Mouse (Mus musculus): ENCODE data around the gene Ssbp4. TPM values are rescaled to one million over a fixed set of nuclear protein-coding genes. Genes with fewer than 3 reads are reported as not detected.

Ssbp4 gene
- total and polyA plus RNA-seq, 3 experiments: 84.9 to 212 TPM; not detected in 1

GRCm38 (mm10) chr8:70584606-70585257, 23.9 kb downstream of the Ssbp4 start:
- Histone ChIP-seq H3K4me1 (ENCODE audit: control insufficient read depth in 1 of 2, insufficient read depth in 2 of 2, low read length in 2 of 2) (peaks cover 5 to 9% of the 10 kb centered on the region in 2 experiments; a peak in 2 of 4 replicates), H3K79me2 (ENCODE audit: control insufficient read depth, insufficient read depth, low read length, poor library complexity) (no peaks in the 10 kb centered on the region), H3K9ac (ENCODE audit: control insufficient read depth, low read depth, low read length, poor library complexity, severe bottlenecking) (no peak overlapping the region), H3K27ac (ENCODE audit: control insufficient read depth, low read depth, low read length) (no peak overlapping the region), H3K9me3 (replicated peaks; ENCODE audit: insufficient read depth, low read length) (no peaks in the 10 kb centered on the region), H3K4me3 (ENCODE audit: control insufficient read depth in 1 of 2, insufficient read depth in 1 of 2, low read depth in 2 of 2, low read length in 2 of 2) (no peak overlapping the region), H3K27me3 (ENCODE audit: control insufficient read depth in 1 of 2, insufficient read depth in 2 of 2, low read length in 2 of 2) (no peaks in the 10 kb centered on the region), H3K36me3 (ENCODE audit: control insufficient read depth in 1 of 2, insufficient read depth in 2 of 2, low read length in 2 of 2) (peaks cover 2 to 12% of the 10 kb centered on the region in 2 experiments; a peak in 3 of 4 replicates)
- TF ChIP-seq GABPA (IDR thresholded peaks at IDR 0.05; ENCODE audit: low read depth, low read length): no peak
- DNase-seq (ENCODE audit: low read depth, low spot score): no peak

- TF ChIP-seq JUND (IDR thresholded peaks at IDR 0.05; ENCODE audit: low read depth, low read length) (no peak), MAFK (IDR thresholded peaks at IDR 0.05; ENCODE audit: borderline replicate concordance, low read depth, low read length) (no peak), POLR2A (IDR thresholded peaks at IDR 0.05; ENCODE audit: control insufficient read depth in 1 of 2, insufficient read depth in 1 of 2, low read depth in 1 of 2, low read length in 2 of 2, poor library complexity in 1 of 2) (no peak), CTCF (IDR thresholded peaks at IDR 0.05 in 2 of 3, conservative IDR thresholded peaks at IDR 0.05 in 1 of 3; ENCODE audit: control insufficient read depth in 1 of 3, insufficient read depth in 1 of 3, low read depth in 2 of 3, low read length in 3 of 3, poor library complexity in 1 of 3, severe bottlenecking in 1 of 3) (no peak), RAD21 (IDR thresholded peaks at IDR 0.05; ENCODE audit: low read depth, low read length) (no peak), CHD2 (IDR thresholded peaks at IDR 0.05; ENCODE audit: low read length) (no peak), RCOR1 (IDR thresholded peaks at IDR 0.05; ENCODE audit: low read depth, low read length) (no peak), ZMIZ1 (IDR thresholded peaks at IDR 0.05; ENCODE audit: low read depth, low read length) (no peak), USF2 (IDR thresholded peaks at IDR 0.05; ENCODE audit: borderline replicate concordance in 1 of 2, insufficient read depth in 1 of 2, low read depth in 1 of 2, low read length in 2 of 2) (no peak), HCFC1 (IDR thresholded peaks at IDR 0.05; ENCODE audit: low read depth, low read length) (no peak), TAL1 (IDR thresholded peaks at IDR 0.05; ENCODE audit: low read length) (no peak), POLR2AphosphoS5 (IDR thresholded peaks at IDR 0.05; ENCODE audit: borderline replicate concordance, low read depth, low read length) (no peak), TCF12 (IDR thresholded peaks at IDR 0.05; ENCODE audit: low read depth, low read length) (no peak), ELF1 (IDR thresholded peaks at IDR 0.05; ENCODE audit: low read depth, low read length) (no peak), TBP (IDR thresholded peaks at IDR 0.05; ENCODE audit: low read depth, low read length) (no peak), GATA1 (IDR thresholded peaks at IDR 0.05; ENCODE audit: low read depth, low read length) (no peak)
- H3K27ac ChIP-seq (ENCODE audit: control insufficient read depth, low read depth, low read length): no peak overlapping the region
- no peak for DNase-seq (ENCODE audit: low read depth, low spot score)
- H3K79me2 ChIP-seq (ENCODE audit: control insufficient read depth, insufficient read depth, low read length, poor library complexity): no peaks in the 10 kb centered on the region
- no peak overlapping the region for H3K4me3 ChIP-seq (ENCODE audit: control insufficient read depth in 1 of 2, insufficient read depth in 1 of 2, low read depth in 2 of 2, low read length in 2 of 2)
- peaks cover 2 to 11% of the 10 kb centered on the region in 2 experiments; a peak in 3 of 4 replicates for H3K36me3 ChIP-seq (ENCODE audit: control insufficient read depth in 1 of 2, insufficient read depth in 2 of 2, low read length in 2 of 2)
- peaks cover 5 to 9% of the 10 kb centered on the region in 2 experiments; a peak in 2 of 4 replicates for H3K4me1 ChIP-seq (ENCODE audit: control insufficient read depth in 1 of 2, insufficient read depth in 2 of 2, low read length in 2 of 2)
- H3K27me3 ChIP-seq (ENCODE audit: control insufficient read depth in 1 of 2, insufficient read depth in 2 of 2, low read length in 2 of 2): no peaks in the 10 kb centered on the region
- H3K9ac ChIP-seq (ENCODE audit: control insufficient read depth, low read depth, low read length, poor library complexity, severe bottlenecking): no peak overlapping the region
- no peaks in the 10 kb centered on the region for H3K9me3 ChIP-seq (replicated peaks; ENCODE audit: insufficient read depth, low read length)
Observed at GRCm38 (mm10) chr8:70583476-70584387, 24.9 kb downstream of the Ssbp4 start.

Data from MEL (cell line).